Mouse (Mus musculus) testis, adult 2 months (tissue): ENCODE results near the gene Asns.

Experiments
- CTCF ChIP-seq: fragments of 200-500 bp; IDR thresholded peaks from 2 replicates; pipeline ENCODE4 v1.5.1; 2012; ENCODE audit warnings: low read depth, mild to moderate bottlenecking, inconsistent platforms, low read length, moderate library complexity; ENCODE audit not compliant: control insufficient read depth, insufficient read depth, insufficient replicate concordance
- POLR2A ChIP-seq: fragments of 200-500 bp; IDR thresholded peaks from 2 replicates; pipeline ENCODE4 v1.6.1; 2012; ENCODE audit warnings: low read depth, mild to moderate bottlenecking, inconsistent platforms, low read length, moderate library complexity; ENCODE audit not compliant: control insufficient read depth

GRCm38 (mm10) chr6:7648458-7648857 is 44.6 kb downstream of the Asns start:
- no peak for TF ChIP-seq POLR2A
- no peak for TF ChIP-seq CTCF
